Mouse (Mus musculus) CH12.LX (cell line): ENCODE measurements around the gene 4930564D02Rik.

Source experiments
- CTCF ChIP-seq, 2 experiments: IDR thresholded peaks in 1 of 2; conservative IDR thresholded peaks in 1 of 2; 2 replicates each; pipeline ENCODE4 v1.5.1; 2011 to 2012; ENCODE audit warnings: low read depth in 2 of 2, low read length in 2 of 2, improper control_type of control experiment in 1 of 2, inconsistent platforms in 1 of 2, mild to moderate bottlenecking in 1 of 2, moderate library complexity in 1 of 2
- EP300 ChIP-seq: IDR thresholded peaks from 2 replicates; pipeline ENCODE4 v1.6.1; 2011; ENCODE audit warnings: low read length, improper control_type of control experiment
- MAX ChIP-seq: IDR thresholded peaks from 2 replicates; pipeline ENCODE4 v1.6.1; 2011; ENCODE audit warnings: low read length, improper control_type of control experiment
- NELFE ChIP-seq: IDR thresholded peaks from 2 replicates; pipeline ENCODE4 v1.6.1; 2011; ENCODE audit warnings: low read depth, low read length, improper control_type of control experiment
- POLR2A ChIP-seq: IDR thresholded peaks from 2 replicates; pipeline ENCODE4 v1.6.1; 2011; ENCODE audit warnings: low read depth, mild to moderate bottlenecking, improper control_type of control experiment, low read length
- POLR2AphosphoS2 ChIP-seq: IDR thresholded peaks from 2 replicates; pipeline ENCODE4 v1.6.1; 2011; ENCODE audit warnings: low read depth, low read length, improper control_type of control experiment
- UBTF ChIP-seq: IDR thresholded peaks from 2 replicates; pipeline ENCODE4 v1.6.1; 2012; ENCODE audit warnings: low read depth, mild to moderate bottlenecking, inconsistent platforms, low read length, improper control_type of control experiment, moderate library complexity
- ZNF384 ChIP-seq: IDR thresholded peaks from 2 replicates; pipeline ENCODE4 v1.6.1; 2012; ENCODE audit warnings: low read depth, low read length, improper control_type of control experiment, inconsistent platforms

DNA sequence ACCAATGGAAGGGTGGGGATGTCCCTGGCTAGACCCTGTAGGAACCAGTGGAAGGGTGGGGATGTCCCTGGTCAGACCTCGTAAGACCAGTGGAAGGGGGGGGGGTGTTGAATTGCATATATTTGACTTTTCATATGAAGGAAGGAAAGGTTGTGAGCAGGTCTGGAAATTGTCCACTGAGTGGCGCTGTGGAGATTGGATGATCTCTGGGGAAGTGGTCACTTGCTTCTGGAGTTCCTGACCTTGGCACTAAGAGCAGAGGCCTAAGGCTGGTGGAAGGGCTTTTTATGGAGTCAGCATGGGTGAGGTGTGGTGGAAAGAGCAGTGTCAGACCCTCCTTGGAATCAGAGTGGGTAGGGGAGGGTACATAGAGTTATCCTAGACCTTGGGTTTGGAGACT is 27.8 kb downstream of the 4930564D02Rik start:
- TF ChIP-seq UBTF (no peak), CTCF (conservative IDR thresholded peaks at IDR 0.05 in 1 of 2, IDR thresholded peaks at IDR 0.05 in 1 of 2; ENCODE audit: low read depth in 2 of 2, low read length in 2 of 2) (peak in 1 of 2 experiments; percentile 49; a peak in 3 of 4 replicates), NELFE (no peak), ZNF384 (no peak), POLR2A (no peak), POLR2AphosphoS2 (no peak), MAX (no peak), EP300 (no peak)
